Mouse (Mus musculus) kidney, embryonic 14.5 days (tissue): ENCODE results near the gene Snrnp200. TPM values are rescaled to one million over a fixed set of nuclear protein-coding genes. Genes with fewer than 3 reads are reported as not detected.

Experiments
- polyA plus RNA-seq: library from polyadenylated mRNA; unstranded; fragments of >200 nt; fragmentation: Nextera tagmentation; extraction: Ambion mirVana; gene quantifications from 2 replicates; pipeline ENCODE4 v1.2.1, GENCODE M21; 2014

Gene Snrnp200
- polyA plus RNA-seq, 1 experiment from 2014 or later: 85.9 TPM

Other genes starting within 250 kb of the Snrnp200 start
- 4.5 and 11.1 TPM in 2 replicates for gene Ap4e1, start 199.7 kb upstream of the Snrnp200 start, polyA plus RNA-seq
- 39.6 and 43.4 TPM in 2 replicates for gene Blvra, start 137.7 kb upstream of the Snrnp200 start, polyA plus RNA-seq
- 67.3 and 103 TPM in 2 replicates for gene Ncaph, start 74.4 kb upstream of the Snrnp200 start, polyA plus RNA-seq
- 22.7 and 22.8 TPM in 2 replicates for gene Itpripl1, start 64.9 kb upstream of the Snrnp200 start, polyA plus RNA-seq
- 2.7 and 3.6 TPM in 2 replicates for gene 1810024B03Rik, start 106 bp upstream of the Snrnp200 start, polyA plus RNA-seq
- gene Ciao1, start 39.4 kb downstream of the Snrnp200 start, polyA plus RNA-seq: 60.1 and 62.5 TPM in 2 replicates
- gene Tmem127, start 39.5 kb downstream of the Snrnp200 start, polyA plus RNA-seq: 13.5 and 19.8 TPM in 2 replicates
- gene Stard7, start 61.8 kb downstream of the Snrnp200 start, polyA plus RNA-seq: 53.0 and 102 TPM in 2 replicates
- gene Dusp2, start 127.8 kb downstream of the Snrnp200 start, polyA plus RNA-seq: 13.0 and 14.2 TPM in 2 replicates
- gene Astl, start 130.3 kb downstream of the Snrnp200 start, polyA plus RNA-seq: not detected in 2 replicates
- gene Adra2b, start 154.8 kb downstream of the Snrnp200 start, polyA plus RNA-seq: 0.69 and 1.8 TPM in 2 replicates
- 0.15 TPM in 1 of 2 replicates, not detected in the other for gene Gpat2, start 216.8 kb downstream of the Snrnp200 start, polyA plus RNA-seq
- gene Fahd2a, start 236.2 kb downstream of the Snrnp200 start, polyA plus RNA-seq: 29.5 and 29.7 TPM in 2 replicates